Mouse (Mus musculus) layer of hippocampus, adult 2 months (tissue): Measurements from ENCODE around the gene Thada. TPM values are rescaled to one million over a fixed set of nuclear protein-coding genes. Genes with fewer than 3 reads are reported as not detected.
A peak's percentile ranks its signal among the peaks of the same experiment; 100 is the strongest.

Experiments
- DNase-seq, 2 experiments: peaks; one replicate each; pipeline ENCODE4 v3.0.0; 2022; ENCODE audit warnings: low spot score in 2 of 2
- H3K27ac ChIP-seq: fragments of 200-600 bp; 2 replicates; pipeline ENCODE4 v1.8.1; 2022
- H3K4me3 ChIP-seq: fragments of 200-600 bp; 2 replicates; pipeline ENCODE4 v1.8.1; 2022; ENCODE audit warnings: mild to moderate bottlenecking
- CTCF ChIP-seq: fragments of 200-600 bp; conservative IDR thresholded peaks from 2 replicates; pipeline ENCODE4 v1.8.1; 2022; ENCODE audit warnings: antibody characterized with exemption, mild to moderate bottlenecking, moderate library complexity
- total RNA-seq, 2 experiments: library from RNA; stranded (reverse); gene quantifications; 2 replicates each; pipeline ENCODE4 v1.2.3; 2021

Thada gene
- total RNA-seq, 2 experiments from 2014 or later, result 14.8 to 17.3 TPM

- H3K27ac ChIP-seq, result 0 out of 2 replicates have a peak overlapping the region, but pooled peaks have one; percentile 0
- H3K4me3 ChIP-seq, result no peak overlapping the region
- no peak for DNase-seq
- peak; percentile 41 for TF ChIP-seq CTCF
Measured at GRCm38 (mm10) chr17:84341686-84342085, 124.3 kb downstream of the Thada start.

- no peak for DNase-seq
- Histone ChIP-seq H3K4me3 (no peak overlapping the region), H3K27ac (no peak overlapping the region)
- no peak for TF ChIP-seq CTCF
Measured at GRCm38 (mm10) chr17:84340574-84340973, 125.4 kb downstream of the Thada start.

GRCm38 (mm10) chr17:84335996-84336395, 130.0 kb downstream of the Thada start:
- TF ChIP-seq CTCF, result no peak
- Histone ChIP-seq H3K27ac (no peak overlapping the region), H3K4me3 (no peak overlapping the region)
- no peak for DNase-seq

GRCm38 (mm10) chr17:84335076-84335475, 130.9 kb downstream of the Thada start:
- no peak for TF ChIP-seq CTCF
- Histone ChIP-seq H3K4me3 (no peak overlapping the region), H3K27ac (no peak overlapping the region)
- DNase-seq, result no peak

GRCm38 (mm10) chr17:84334241-84335014, 131.6 kb downstream of the Thada start:
- DNase-seq, result no peak
- TF ChIP-seq CTCF, result no peak
- H3K4me3 ChIP-seq, result no peak overlapping the region
- no peak overlapping the region for H3K27ac ChIP-seq

GRCm38 (mm10) chr17:84332940-84333339, 133.1 kb downstream of the Thada start:
- no peak for TF ChIP-seq CTCF
- DNase-seq, result no peak
- H3K4me3 ChIP-seq, result no peak overlapping the region

GRCm38 (mm10) chr17:84330986-84331385, 135.0 kb downstream of the Thada start:
- no peak overlapping the region for H3K4me3 ChIP-seq
- no peak overlapping the region for H3K27ac ChIP-seq
- no peak for TF ChIP-seq CTCF
- DNase-seq, result no peak

More at GRCm38 (mm10) chr17:84332940-84333339, 133.1 kb downstream of the Thada start:
- no peak overlapping the region for H3K27ac ChIP-seq

- H3K27ac ChIP-seq, result no peak overlapping the region
- TF ChIP-seq CTCF, result no peak
- DNase-seq, result no peak
- H3K4me3 ChIP-seq, result no peak overlapping the region
Measured at GRCm38 (mm10) chr17:84330506-84330905, 135.5 kb downstream of the Thada start.

GRCm38 (mm10) chr17:84329906-84330470, 136.0 kb downstream of the Thada start:
- no peak for DNase-seq
- no peak for TF ChIP-seq CTCF
- no peak overlapping the region for H3K27ac ChIP-seq
- no peak overlapping the region for H3K4me3 ChIP-seq

- Histone ChIP-seq H3K4me3 (no peak overlapping the region), H3K27ac (no peak overlapping the region)
- no peak for DNase-seq
- no peak for TF ChIP-seq CTCF
Measured at GRCm38 (mm10) chr17:84328526-84328925, 137.5 kb downstream of the Thada start.

- no peak overlapping the region for H3K4me3 ChIP-seq
- no peak for DNase-seq
- H3K27ac ChIP-seq, result no peak overlapping the region
- no peak for TF ChIP-seq CTCF
Measured at GRCm38 (mm10) chr17:84327051-84327925, 138.7 kb downstream of the Thada start.

GRCm38 (mm10) chr17:84322176-84322575, 143.8 kb downstream of the Thada start:
- no peak overlapping the region for H3K4me3 ChIP-seq
- H3K27ac ChIP-seq, result no peak overlapping the region
- no peak for DNase-seq
- no peak for TF ChIP-seq CTCF

GRCm38 (mm10) chr17:84321351-84321750, 144.7 kb downstream of the Thada start:
- H3K27ac ChIP-seq, result no peak overlapping the region
- TF ChIP-seq CTCF, result no peak

More at GRCm38 (mm10) chr17:84321351-84321750, 144.7 kb downstream of the Thada start:
- DNase-seq, result no peak
- H3K4me3 ChIP-seq, result no peak overlapping the region
